7 mouse cellular contexts compared by ENCODE assay signal in genomic region chr4:142080901-142081630, GRCm38 (mm10). TPM values are rescaled to one million over a fixed set of nuclear protein-coding genes. Genes with fewer than 3 reads are reported as not detected.
A peak's percentile ranks its signal among the peaks of the same experiment; 100 is the strongest.
DNase-seq lines count a peak whose midpoint lies in the region; ATAC-seq lines count a peak whose summit lies in the region.

No protein-coding gene starts in this region.

- peak; percentile 71 for DNase-seq in embryonic facial prominence, embryonic 10.5 days (ENCODE audit: low spot score)
- DNase-seq in layer of hippocampus, postnatal 25 days (ENCODE audit: extremely low spot score in 1 of 2, low spot score in 1 of 2) = peak; percentile 28 to 53
- DNase-seq in spleen, adult 12 weeks (ENCODE audit: low spot score) = no peak

- H3K27me3 ChIP-seq in midbrain, embryonic 16.5 days (ENCODE audit: control insufficient read depth, insufficient read depth, low read depth, low read length) = peaks cover 13% of the 10 kb centered on the region
- peaks cover 31% of the 10 kb centered on the region for H3K27me3 ChIP-seq in midbrain, embryonic 15.5 days (replicated peaks)
- H3K27me3 ChIP-seq in embryonic facial prominence, embryonic 10.5 days (replicated peaks; ENCODE audit: low read depth, poor library complexity, severe bottlenecking) = peaks cover 56% of the 10 kb centered on the region
- H3K27me3 ChIP-seq in hindbrain, embryonic 13.5 days = peaks cover 46% of the 10 kb centered on the region

- WGBS in midbrain, embryonic 16.5 days = 61% methylated on average over 18 of the region's 18 CpGs
- WGBS in midbrain, embryonic 15.5 days = 63% methylated on average over 17 of the region's 18 CpGs
- WGBS in embryonic facial prominence, embryonic 10.5 days = 48% methylated on average over 18 of the region's 18 CpGs
- 54% methylated on average over 18 of the region's 18 CpGs for WGBS in hindbrain, embryonic 13.5 days

- H3K36me3 ChIP-seq in midbrain, embryonic 16.5 days (ENCODE audit: control insufficient read depth, insufficient read depth, low read length) = no peaks in the 10 kb centered on the region
- H3K36me3 ChIP-seq in midbrain, embryonic 15.5 days (replicated peaks) = no peaks in the 10 kb centered on the region
- no peaks in the 10 kb centered on the region for H3K36me3 ChIP-seq in embryonic facial prominence, embryonic 10.5 days (replicated peaks)
- H3K36me3 ChIP-seq in hindbrain, embryonic 13.5 days = no peaks in the 10 kb centered on the region

- H3K27ac ChIP-seq in midbrain, embryonic 16.5 days (ENCODE audit: low read length) = no peak overlapping the region
- H3K27ac ChIP-seq in midbrain, embryonic 15.5 days = no peak overlapping the region
- 0 out of 2 replicates have a peak overlapping the region, but pooled peaks have one; percentile 11 for H3K27ac ChIP-seq in embryonic facial prominence, embryonic 10.5 days (replicated peaks)
- H3K27ac ChIP-seq in hindbrain, embryonic 13.5 days = no peak overlapping the region

- peaks cover 14% of the 10 kb centered on the region; the same call in 1 of the 2 replicates for H3K4me1 ChIP-seq in midbrain, embryonic 16.5 days (ENCODE audit: control insufficient read depth, insufficient read depth, low read length)
- H3K4me1 ChIP-seq in midbrain, embryonic 15.5 days = peaks cover 26% of the 10 kb centered on the region
- peaks cover 75% of the 10 kb centered on the region for H3K4me1 ChIP-seq in embryonic facial prominence, embryonic 10.5 days
- peaks cover 36% of the 10 kb centered on the region for H3K4me1 ChIP-seq in hindbrain, embryonic 13.5 days (replicated peaks)

- no peaks in the 10 kb centered on the region for H3K9me3 ChIP-seq in midbrain, embryonic 16.5 days (replicated peaks; ENCODE audit: control insufficient read depth, low read length, poor library complexity, severe bottlenecking)
- no peaks in the 10 kb centered on the region for H3K9me3 ChIP-seq in midbrain, embryonic 15.5 days
- no peaks in the 10 kb centered on the region for H3K9me3 ChIP-seq in embryonic facial prominence, embryonic 10.5 days
- no peaks in the 10 kb centered on the region for H3K9me3 ChIP-seq in hindbrain, embryonic 13.5 days

- no peak; the same call in 1 of the 2 replicates for ATAC-seq in midbrain, embryonic 16.5 days
- no peak for ATAC-seq in midbrain, embryonic 15.5 days (replicated peaks)
- ATAC-seq in hindbrain, embryonic 13.5 days (ENCODE audit: low FRiP score) = 0 out of 2 replicates have a peak, but pooled peaks have one; percentile 30
- no peak for ATAC-seq in monocyte, adult 5-6 weeks (replicated peaks; ENCODE audit: insufficient number of reproducible peaks, low FRiP score, low TSS enrichment, poor library complexity, severe bottlenecking)

- no peak overlapping the region for H3K4me3 ChIP-seq in midbrain, embryonic 16.5 days (ENCODE audit: low read depth, low read length)
- H3K4me3 ChIP-seq in midbrain, embryonic 15.5 days = no peak overlapping the region
- H3K4me3 ChIP-seq in embryonic facial prominence, embryonic 10.5 days = 0 out of 2 replicates have a peak overlapping the region, but pooled peaks have one; percentile 12
- no peak overlapping the region for H3K4me3 ChIP-seq in hindbrain, embryonic 13.5 days

- 0 out of 2 replicates have a peak overlapping the region, but pooled peaks have one; percentile 20 for H3K9ac ChIP-seq in midbrain, embryonic 16.5 days (ENCODE audit: low read depth, low read length)
- no peak overlapping the region for H3K9ac ChIP-seq in midbrain, embryonic 15.5 days
- no peak overlapping the region for H3K9ac ChIP-seq in hindbrain, embryonic 13.5 days

- H3K4me2 ChIP-seq in midbrain, embryonic 16.5 days (ENCODE audit: low read length) = peak overlapping the region; percentile 8; the same call in 1 of the 2 replicates
- H3K4me2 ChIP-seq in midbrain, embryonic 15.5 days = no peak overlapping the region
- no peak overlapping the region for H3K4me2 ChIP-seq in hindbrain, embryonic 13.5 days

RNA-seq across cellular contexts. Expression of gene Tmem51, which starts 3.0 kb away (rescaled TPM):
- polyA plus RNA-seq in midbrain, embryonic 16.5 days (2015; fragmentation: Nextera tagmentation; extraction: Ambion mirVana) = 6.9 and 7.1 TPM in 2 replicates
- 8.1 and 8.5 TPM in 2 replicates for polyA plus RNA-seq in midbrain, embryonic 15.5 days (2015; fragmentation: Nextera tagmentation; extraction: Ambion mirVana)
- polyA plus RNA-seq in embryonic facial prominence, embryonic 10.5 days (2016; fragmentation: Nextera tagmentation; extraction: Ambion mirVana) = 9.5 and 9.7 TPM in 2 replicates
- polyA plus RNA-seq in hindbrain, embryonic 13.5 days (2015; fragmentation: Nextera tagmentation; extraction: Ambion mirVana) = 5.6 and 6.4 TPM in 2 replicates
- total RNA-seq in layer of hippocampus, postnatal 25 days (2021) = 1 to 10 TPM; 6.4 to 6.9 TPM
- 57.2 to 77.8 TPM (median 58.7 TPM) in 3 replicates for total RNA-seq in monocyte, adult 5-6 weeks (2017)
